Mouse (Mus musculus) forebrain, embryonic 16.5 days (tissue): ENCODE data around the gene Cyp2s1. TPM values are rescaled to one million over a fixed set of nuclear protein-coding genes. Genes with fewer than 3 reads are reported as not detected.
A peak's percentile ranks its signal among the peaks of the same experiment; 100 is the strongest.

Experiments
- ATAC-seq: fragments of 200-750 bp; cut with Nextera tagmentation; 2 replicates; pipeline ENCODE4 v1.8.0; 2017; ENCODE audit warnings: mild to moderate bottlenecking, moderate library complexity
- H3K27ac ChIP-seq: fragments of 300-500 bp; sonication (generic); 2 replicates; pipeline ENCODE4 v1.5.1; 2014; ENCODE audit warnings: low read length, control low read depth
- H3K27me3 ChIP-seq: fragments of 300-500 bp; sonication (generic); replicated peaks from 2 replicates; pipeline ENCODE4 v1.6.1; 2014; ENCODE audit warnings: low read length; ENCODE audit not compliant: control insufficient read depth, insufficient read depth
- H3K36me3 ChIP-seq: fragments of 300-500 bp; sonication (generic); 2 replicates; pipeline ENCODE4 v1.6.1; 2014; ENCODE audit not compliant: control insufficient read depth, insufficient read depth
- H3K4me1 ChIP-seq: fragments of 300-500 bp; sonication (generic); replicated peaks from 2 replicates; pipeline ENCODE4 v1.6.1; 2014; ENCODE audit warnings: low read length; ENCODE audit not compliant: control insufficient read depth, insufficient read depth
- H3K4me2 ChIP-seq: fragments of 300-500 bp; sonication (generic); 2 replicates; pipeline ENCODE4 v1.6.1; 2014; ENCODE audit warnings: mild to moderate bottlenecking, low read length, control low read depth
- H3K4me3 ChIP-seq: fragments of 300-500 bp; sonication (generic); replicated peaks from 2 replicates; pipeline ENCODE4 v1.5.1; 2014; ENCODE audit warnings: mild to moderate bottlenecking, low read length, control low read depth
- H3K9ac ChIP-seq: fragments of 300-500 bp; sonication (generic); replicated peaks from 2 replicates; pipeline ENCODE4 v1.6.1; 2014; ENCODE audit warnings: low read depth, low read length, control low read depth
- H3K9me3 ChIP-seq: fragments of 300-500 bp; sonication (generic); 2 replicates; pipeline ENCODE4 v1.6.1; 2016; ENCODE audit warnings: low read length; ENCODE audit not compliant: control insufficient read depth
- WGBS: fragments of 180-500 bp; shearing (Covaris S2); extraction: QIAGEN DNeasy Blood & Tissue Kit; methylation state at CpG from one replicate; pipeline ENCODE4 v1.1.7; 2014; 5-methylcytosine and 5-hydroxymethylcytosine counted together
- polyA plus RNA-seq: library from polyadenylated mRNA; unstranded; fragments of >200 nt; fragmentation: Nextera tagmentation; extraction: Ambion mirVana; gene quantifications from 2 replicates; pipeline ENCODE4 v1.2.1, GENCODE M21; 2015

The Cyp2s1 gene
- polyA plus RNA-seq, 1 experiment from 2014 or later = 1.1 TPM

GRCm38 (mm10) chr7:25768229-25768628, 48.5 kb downstream of the Cyp2s1 start:
- no peaks in the 10 kb centered on the region for H3K9me3 ChIP-seq
- H3K4me3 ChIP-seq = no peak overlapping the region
- no peak overlapping the region for H3K27ac ChIP-seq
- no peaks in the 10 kb centered on the region for H3K27me3 ChIP-seq
- no peak overlapping the region for H3K4me2 ChIP-seq
- H3K9ac ChIP-seq = no peak overlapping the region
- H3K4me1 ChIP-seq = no peaks in the 10 kb centered on the region
- ATAC-seq = no peak
- H3K36me3 ChIP-seq = no peaks in the 10 kb centered on the region
- WGBS = 91% methylated on average over 5 of the region's 5 CpGs

- peaks cover 5% of the 10 kb centered on the region for H3K4me1 ChIP-seq
- ATAC-seq = no peak
- no peak overlapping the region for H3K27ac ChIP-seq
- no peak overlapping the region for H3K4me2 ChIP-seq
- H3K9ac ChIP-seq = no peak overlapping the region
- H3K36me3 ChIP-seq = no peaks in the 10 kb centered on the region
- no peaks in the 10 kb centered on the region for H3K27me3 ChIP-seq
- no peak overlapping the region for H3K4me3 ChIP-seq
- no peaks in the 10 kb centered on the region for H3K9me3 ChIP-seq
- 87% methylated on average over 6 of the region's 6 CpGs for WGBS
Observed at GRCm38 (mm10) chr7:25766108-25766507, 50.6 kb downstream of the Cyp2s1 start.

GRCm38 (mm10) chr7:25764221-25764620, 52.5 kb downstream of the Cyp2s1 start:
- Histone ChIP-seq H3K9me3 (no peaks in the 10 kb centered on the region), H3K27me3 (no peaks in the 10 kb centered on the region), H3K36me3 (no peaks in the 10 kb centered on the region), H3K27ac (no peak overlapping the region), H3K4me1 (peaks cover 5% of the 10 kb centered on the region), H3K4me2 (no peak overlapping the region), H3K9ac (no peak overlapping the region), H3K4me3 (no peak overlapping the region)
- 76% methylated on average over 5 of the region's 5 CpGs for WGBS
- no peak for ATAC-seq

GRCm38 (mm10) chr7:25763678-25764077, 53.0 kb downstream of the Cyp2s1 start:
- WGBS = 88% methylated on average over 11 of the region's 11 CpGs
- Histone ChIP-seq H3K9me3 (no peaks in the 10 kb centered on the region), H3K27me3 (no peaks in the 10 kb centered on the region), H3K4me3 (no peak overlapping the region), H3K36me3 (no peaks in the 10 kb centered on the region), H3K4me2 (no peak overlapping the region), H3K27ac (no peak overlapping the region), H3K9ac (no peak overlapping the region), H3K4me1 (peaks cover 5% of the 10 kb centered on the region)
- no peak for ATAC-seq

- Histone ChIP-seq H3K4me2 (no peak overlapping the region), H3K36me3 (no peaks in the 10 kb centered on the region), H3K9ac (no peak overlapping the region), H3K27me3 (no peaks in the 10 kb centered on the region), H3K4me3 (no peak overlapping the region), H3K4me1 (peaks cover 5% of the 10 kb centered on the region), H3K9me3 (no peaks in the 10 kb centered on the region), H3K27ac (no peak overlapping the region)
- ATAC-seq = 0 out of 2 replicates have a peak, but pooled peaks have one; percentile 45
- WGBS = 44% methylated on average over 10 of the region's 10 CpGs
Observed at GRCm38 (mm10) chr7:25761354-25761753, 55.4 kb downstream of the Cyp2s1 start.

- 0% methylated on average over 18 of the region's 18 CpGs for WGBS
- H3K9me3 ChIP-seq = no peaks in the 10 kb centered on the region
- ATAC-seq = peak; percentile 12; the same call in 1 of the 2 replicates
Observed at GRCm38 (mm10) chr7:25756011-25756410, 60.7 kb downstream of the Cyp2s1 start.

GRCm38 (mm10) chr7:25755468-25755833, 61.3 kb downstream of the Cyp2s1 start:
- Histone ChIP-seq H3K4me3 (peak overlapping the region; percentile 97), H3K27me3 (no peaks in the 10 kb centered on the region), H3K27ac (peak overlapping the region; percentile 98), H3K36me3 (peaks cover 3% of the 10 kb centered on the region; the same call in 1 of the 2 replicates), H3K4me1 (peaks cover 25% of the 10 kb centered on the region), H3K9me3 (no peaks in the 10 kb centered on the region), H3K4me2 (peak overlapping the region; percentile 95), H3K9ac (peak overlapping the region; percentile 98)
- under 1% methylated on average over 15 of the region's 15 CpGs for WGBS
- peak; percentile 59 for ATAC-seq

More at GRCm38 (mm10) chr7:25756011-25756410, 60.7 kb downstream of the Cyp2s1 start:
- H3K27me3 ChIP-seq = no peaks in the 10 kb centered on the region
- H3K4me3 ChIP-seq = peak overlapping the region; percentile 97
- no peaks in the 10 kb centered on the region; the same call in 1 of the 2 replicates for H3K36me3 ChIP-seq
- H3K4me2 ChIP-seq = peak overlapping the region; percentile 95
- peak overlapping the region; percentile 98 for H3K9ac ChIP-seq
- peaks cover 25% of the 10 kb centered on the region for H3K4me1 ChIP-seq
- H3K27ac ChIP-seq = peak overlapping the region; percentile 98

GRCm38 (mm10) chr7:25754738-25755467, 61.8 kb downstream of the Cyp2s1 start, which contains the start of gene Hnrnpul1:
Hnrnpul1 (minus strand) TSS chr7:25754757.
- H3K4me3 ChIP-seq = peak within 1 kb of the TSS; percentile 97
- H3K9me3 ChIP-seq = no peaks in the 10 kb centered on the region
- H3K36me3 ChIP-seq = peaks cover 3% of the 10 kb centered on the region; the same call in 1 of the 2 replicates
- WGBS = under 1% methylated on average over 55 of the region's 55 CpGs
- H3K27ac ChIP-seq = peak within 1 kb of the TSS; percentile 98
- H3K9ac ChIP-seq = peak within 1 kb of the TSS; percentile 98
- ATAC-seq = peak; percentile 93
- peaks cover 25% of the 10 kb centered on the region for H3K4me1 ChIP-seq
- peak within 1 kb of the TSS; percentile 96 for H3K4me2 ChIP-seq
- H3K27me3 ChIP-seq = no peaks in the 10 kb centered on the region

- WGBS = under 1% methylated on average over 30 of the region's 30 CpGs
- H3K36me3 ChIP-seq = peaks cover 6% of the 10 kb centered on the region
- peak overlapping the region; percentile 97 for H3K4me3 ChIP-seq
- H3K4me2 ChIP-seq = peak overlapping the region; percentile 96
- no peaks in the 10 kb centered on the region for H3K9me3 ChIP-seq
- peak overlapping the region; percentile 98 for H3K27ac ChIP-seq
- H3K4me1 ChIP-seq = peaks cover 25% of the 10 kb centered on the region
- no peak for ATAC-seq
- no peaks in the 10 kb centered on the region for H3K27me3 ChIP-seq
- H3K9ac ChIP-seq = peak overlapping the region; percentile 98
Observed at GRCm38 (mm10) chr7:25754439-25754737, 62.3 kb downstream of the Cyp2s1 start.
